Mouse (Mus musculus) CD4-positive, CD25-positive, alpha-beta regulatory T cell (primary cell): Measurements from ENCODE around the gene C1qtnf9. TPM values are rescaled to one million over a fixed set of nuclear protein-coding genes. Genes with fewer than 3 reads are reported as not detected.

Source experiments
- polyA plus RNA-seq: library from polyadenylated mRNA; unstranded; fragments of 100-300 nt; shearing (Covaris generic); gene quantifications from one replicate; pipeline ENCODE4 v1.2.1, GENCODE M21; 2017

Gene C1qtnf9
- polyA plus RNA-seq = 0.22 TPM

DNA sequence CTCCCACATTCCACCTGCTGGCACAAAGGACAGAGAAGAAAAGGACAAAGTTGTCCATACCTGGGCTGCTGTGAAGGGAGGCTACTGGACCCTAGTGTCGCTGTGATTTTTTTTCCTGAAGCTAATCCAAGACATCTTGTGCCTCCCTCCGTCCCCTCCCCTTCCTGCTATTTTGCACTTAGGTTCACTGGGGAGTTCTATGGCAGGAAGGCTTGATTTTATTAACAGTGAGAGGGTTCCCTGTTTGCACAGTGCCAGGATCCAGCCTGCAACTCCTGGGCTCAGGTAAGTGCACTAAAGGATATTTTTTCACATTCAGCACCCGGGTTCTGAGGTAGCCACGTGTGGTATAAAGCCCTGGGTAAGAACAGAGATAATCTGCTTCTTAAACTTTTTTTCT lies at the start of gene C1qtnf9:
C1qtnf9 (plus strand) TSS at position 251 of the 400 bp plus-strand sequence.

DNA sequence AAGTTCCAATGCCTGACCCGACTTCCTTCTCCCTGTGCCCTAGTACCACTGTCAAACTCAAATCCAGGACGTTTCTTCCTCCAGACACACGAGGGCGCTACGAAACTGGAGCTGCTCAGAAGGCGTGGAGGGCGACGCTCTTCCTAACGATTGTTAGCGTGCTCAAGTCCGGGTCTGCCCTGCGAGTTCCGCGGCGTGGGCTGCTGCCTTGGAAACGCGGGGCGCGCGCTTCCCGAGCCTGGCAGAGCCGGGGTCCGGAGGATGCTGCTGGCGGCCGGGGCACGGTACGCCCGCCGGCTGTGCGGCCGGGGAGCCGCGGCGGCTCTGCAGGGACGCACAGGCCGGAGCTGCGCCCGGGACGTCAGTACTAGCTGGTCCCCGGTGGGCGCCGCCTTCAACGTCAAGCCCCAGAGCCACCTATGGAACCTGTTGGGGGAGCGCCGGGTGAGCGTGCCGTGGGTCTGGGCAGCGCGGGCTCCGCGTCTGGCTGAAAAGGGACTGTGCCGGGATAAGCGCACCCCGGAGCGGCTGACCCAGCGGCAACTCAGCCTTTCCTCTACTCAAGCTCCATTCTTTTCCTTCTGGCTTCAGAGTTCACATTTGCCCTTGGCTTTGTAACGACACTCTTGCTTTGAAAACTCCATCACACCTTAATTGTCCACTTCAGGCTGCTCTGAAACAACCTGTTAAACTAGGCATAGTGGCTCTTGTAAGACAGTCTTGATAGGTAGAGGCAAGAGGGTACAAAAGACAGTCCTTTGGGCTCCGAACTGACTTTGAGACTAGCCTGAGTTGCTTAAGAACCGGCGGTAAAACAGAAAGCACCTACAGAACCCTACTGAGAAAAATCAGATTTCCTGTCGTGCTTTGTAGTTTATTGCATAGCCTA lies 16.7 kb downstream of the C1qtnf9 start, which contains the start of gene Mipep:
Mipep (plus strand) TSS at position 147 of the 889 bp plus-strand sequence.

Other genes with a start within 250 kb of the C1qtnf9 start
- 113 TPM for gene Spata13, start 134.1 kb upstream of the C1qtnf9 start, polyA plus RNA-seq
- gene Mipep, start 16.4 kb downstream of the C1qtnf9 start, polyA plus RNA-seq = 15.2 TPM